Mouse (Mus musculus): ENCODE data around the gene Upp2. TPM values are rescaled to one million over a fixed set of nuclear protein-coding genes. Genes with fewer than 3 reads are reported as not detected.

Upp2 gene
- polyA plus RNA-seq, 1 experiment from 2014 or later, result 14.4 TPM

DNA sequence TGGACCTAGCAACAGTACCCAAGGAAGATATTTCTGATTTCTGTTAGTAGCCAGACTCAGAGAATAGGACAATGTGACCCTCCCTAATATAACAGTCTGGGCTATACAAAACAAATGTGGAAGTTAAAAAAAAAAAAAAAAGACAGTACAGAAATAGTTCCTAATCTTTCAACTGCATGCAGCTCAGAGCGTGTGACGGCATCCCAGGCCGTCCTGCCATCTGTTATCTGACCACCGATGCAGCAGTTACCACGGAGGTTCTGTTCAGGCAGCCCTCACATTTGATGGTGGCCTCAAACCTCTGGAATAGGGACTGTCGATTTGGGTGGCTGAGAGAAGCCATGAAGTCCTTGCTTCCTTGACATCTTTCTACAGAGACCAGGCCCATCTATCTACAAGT, 22.7 kb upstream of the Upp2 start:
- no peaks in the 10 kb centered on the region for H3K4me1 ChIP-seq (ENCODE audit: control insufficient read depth, insufficient read depth, low read length)
- H3K4me3 ChIP-seq (replicated peaks; ENCODE audit: low read depth, low read length), result no peak overlapping the region
- no peak for ATAC-seq (ENCODE audit: low FRiP score, low TSS enrichment)
- no peak overlapping the region for H3K27ac ChIP-seq (replicated peaks; ENCODE audit: low read depth, low read length)
- no peaks in the 10 kb centered on the region for H3K36me3 ChIP-seq (ENCODE audit: control insufficient read depth, insufficient read depth, low read length)
- no peak overlapping the region for H3K4me2 ChIP-seq (ENCODE audit: low read length)
- no peak for DNase-seq
- WGBS, result 96% methylated on average over 6 of the region's 6 CpGs
- no peaks in the 10 kb centered on the region for H3K27me3 ChIP-seq (ENCODE audit: control insufficient read depth, insufficient read depth, low read length)
- no peak overlapping the region for H3K9ac ChIP-seq (replicated peaks; ENCODE audit: low read length)
- H3K9me3 ChIP-seq (ENCODE audit: control insufficient read depth, low read length), result no peaks in the 10 kb centered on the region

DNA sequence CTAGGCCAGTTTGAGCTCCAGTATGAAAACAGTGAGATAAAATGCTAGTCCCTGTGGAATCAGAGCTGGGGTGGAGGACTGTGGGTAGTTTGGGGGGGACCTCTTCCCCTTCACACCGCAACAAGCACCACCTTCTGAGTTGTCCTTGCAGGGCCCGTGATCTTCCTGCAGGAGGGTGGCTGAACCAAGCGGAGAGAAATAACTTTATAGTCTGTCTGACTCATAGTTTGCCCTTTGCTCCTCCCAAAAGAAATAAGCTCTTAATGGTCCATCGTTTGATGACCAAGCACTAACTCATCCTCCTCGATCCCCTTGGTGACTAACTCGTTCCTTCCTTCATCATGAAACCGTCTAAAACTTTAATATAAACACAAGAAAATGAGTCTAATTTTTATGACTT, 20.8 kb upstream of the Upp2 start:
- Histone ChIP-seq H3K27me3 (ENCODE audit: control insufficient read depth, insufficient read depth, low read length) (no peaks in the 10 kb centered on the region), H3K9ac (replicated peaks; ENCODE audit: low read length) (no peak overlapping the region), H3K27ac (replicated peaks; ENCODE audit: low read depth, low read length) (no peak overlapping the region), H3K9me3 (ENCODE audit: control insufficient read depth, low read length) (no peaks in the 10 kb centered on the region), H3K4me3 (replicated peaks; ENCODE audit: low read depth, low read length) (no peak overlapping the region), H3K4me1 (ENCODE audit: control insufficient read depth, insufficient read depth, low read length) (peaks cover 6% of the 10 kb centered on the region; the same call in 1 of the 2 replicates), H3K4me2 (ENCODE audit: low read length) (no peak overlapping the region), H3K36me3 (ENCODE audit: control insufficient read depth, insufficient read depth, low read length) (no peaks in the 10 kb centered on the region)
- DNase-seq (no peak), ATAC-seq (ENCODE audit: low FRiP score, low TSS enrichment) (no peak)
- WGBS, result 96% methylated on average over 7 of the region's 7 CpGs

DNA sequence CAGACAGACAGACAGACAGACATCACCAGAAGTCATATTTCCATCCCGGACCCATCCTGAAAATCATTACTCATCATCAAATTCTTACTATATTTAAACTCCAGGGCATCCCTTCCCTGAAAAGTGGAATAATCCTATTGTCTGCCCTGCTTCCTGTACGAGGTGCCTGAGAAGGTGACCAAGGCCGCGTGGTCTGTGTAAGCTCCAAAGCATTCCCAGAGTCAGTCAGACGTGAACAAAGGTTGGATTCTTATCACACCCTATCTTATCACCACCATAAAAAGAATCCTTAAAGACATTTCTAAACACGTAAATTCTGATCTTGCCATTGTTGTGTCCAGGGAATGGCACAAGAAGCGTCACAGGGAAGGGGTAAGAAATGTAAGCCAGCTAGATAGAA, 18.2 kb upstream of the Upp2 start:
- H3K9me3 ChIP-seq (ENCODE audit: control insufficient read depth, low read length), result no peaks in the 10 kb centered on the region
- 69% methylated on average over 7 of the region's 7 CpGs for WGBS
- no peak overlapping the region for H3K9ac ChIP-seq (replicated peaks; ENCODE audit: low read length)
- DNase-seq (no peak), ATAC-seq (ENCODE audit: low FRiP score, low TSS enrichment) (no peak)
- H3K4me1 ChIP-seq (ENCODE audit: control insufficient read depth, insufficient read depth, low read length), result peaks cover 18% of the 10 kb centered on the region
- no peak overlapping the region for H3K4me3 ChIP-seq (replicated peaks; ENCODE audit: low read depth, low read length)
- H3K36me3 ChIP-seq (ENCODE audit: control insufficient read depth, insufficient read depth, low read length), result no peaks in the 10 kb centered on the region
- no peaks in the 10 kb centered on the region for H3K27me3 ChIP-seq (ENCODE audit: control insufficient read depth, insufficient read depth, low read length)
- H3K27ac ChIP-seq (replicated peaks; ENCODE audit: low read depth, low read length), result no peak overlapping the region
- H3K4me2 ChIP-seq (ENCODE audit: low read length), result no peak overlapping the region

DNA sequence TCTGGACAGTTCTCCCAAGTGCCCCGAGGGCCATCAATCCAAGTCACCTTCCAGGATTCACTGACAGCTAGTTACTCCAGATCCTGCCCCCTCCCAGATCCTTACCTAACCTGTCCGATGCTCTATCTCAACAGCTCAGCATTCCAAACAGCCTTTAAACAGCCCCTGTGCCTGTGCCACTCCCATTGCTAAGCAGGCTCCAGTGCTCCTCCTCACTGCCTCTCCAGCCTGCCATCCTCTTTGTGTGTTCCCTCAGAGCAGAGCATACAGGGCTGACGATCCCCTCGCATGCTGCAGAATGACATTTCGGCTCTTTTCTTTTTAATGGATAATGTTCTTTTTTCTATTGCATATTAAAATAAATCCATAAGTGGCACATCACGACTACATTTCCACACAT, 17.1 kb upstream of the Upp2 start:
- Histone ChIP-seq H3K4me3 (replicated peaks; ENCODE audit: low read depth, low read length) (no peak overlapping the region), H3K9me3 (ENCODE audit: control insufficient read depth, low read length) (no peaks in the 10 kb centered on the region), H3K27me3 (ENCODE audit: control insufficient read depth, insufficient read depth, low read length) (no peaks in the 10 kb centered on the region), H3K27ac (replicated peaks; ENCODE audit: low read depth, low read length) (no peak overlapping the region), H3K9ac (replicated peaks; ENCODE audit: low read length) (no peak overlapping the region), H3K36me3 (ENCODE audit: control insufficient read depth, insufficient read depth, low read length) (no peaks in the 10 kb centered on the region), H3K4me1 (ENCODE audit: control insufficient read depth, insufficient read depth, low read length) (peaks cover 19% of the 10 kb centered on the region), H3K4me2 (ENCODE audit: low read length) (no peak overlapping the region)
- ATAC-seq (ENCODE audit: low FRiP score, low TSS enrichment) (no peak), DNase-seq (no peak)
- WGBS, result 51% methylated on average over 6 of the region's 6 CpGs

DNA sequence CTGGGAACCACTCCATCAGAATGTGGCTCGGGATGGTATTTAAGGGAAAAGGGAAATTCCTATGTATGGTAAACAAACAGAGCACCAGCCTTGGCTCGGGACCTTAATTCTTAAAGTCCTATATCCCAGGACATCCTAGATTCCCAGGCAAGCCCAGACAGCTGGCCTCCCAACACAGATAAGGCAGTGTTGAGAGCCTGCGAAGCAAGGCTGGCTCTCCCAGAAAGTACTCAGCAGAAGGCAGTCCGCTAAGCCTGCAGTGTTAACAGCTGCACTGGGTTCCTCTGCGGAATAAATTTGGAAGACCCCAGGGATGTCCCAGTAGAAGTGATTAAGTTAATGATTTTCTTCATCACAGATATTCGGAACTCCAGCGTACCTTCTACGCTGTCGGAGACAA, 16.6 kb upstream of the Upp2 start:
- H3K4me3 ChIP-seq (replicated peaks; ENCODE audit: low read depth, low read length), result no peak overlapping the region
- no peaks in the 10 kb centered on the region for H3K9me3 ChIP-seq (ENCODE audit: control insufficient read depth, low read length)
- WGBS, result 47% methylated on average over 9 of the region's 9 CpGs
- no peak for ATAC-seq (ENCODE audit: low FRiP score, low TSS enrichment)
- no peak overlapping the region for H3K9ac ChIP-seq (replicated peaks; ENCODE audit: low read length)
- peak; percentile 39 for DNase-seq
- no peak overlapping the region for H3K4me2 ChIP-seq (ENCODE audit: low read length)
- H3K36me3 ChIP-seq (ENCODE audit: control insufficient read depth, insufficient read depth, low read length), result no peaks in the 10 kb centered on the region
- H3K27me3 ChIP-seq (ENCODE audit: control insufficient read depth, insufficient read depth, low read length), result no peaks in the 10 kb centered on the region
- H3K27ac ChIP-seq (replicated peaks; ENCODE audit: low read depth, low read length), result no peak overlapping the region
- H3K4me1 ChIP-seq (ENCODE audit: control insufficient read depth, insufficient read depth, low read length), result peaks cover 19% of the 10 kb centered on the region

DNA sequence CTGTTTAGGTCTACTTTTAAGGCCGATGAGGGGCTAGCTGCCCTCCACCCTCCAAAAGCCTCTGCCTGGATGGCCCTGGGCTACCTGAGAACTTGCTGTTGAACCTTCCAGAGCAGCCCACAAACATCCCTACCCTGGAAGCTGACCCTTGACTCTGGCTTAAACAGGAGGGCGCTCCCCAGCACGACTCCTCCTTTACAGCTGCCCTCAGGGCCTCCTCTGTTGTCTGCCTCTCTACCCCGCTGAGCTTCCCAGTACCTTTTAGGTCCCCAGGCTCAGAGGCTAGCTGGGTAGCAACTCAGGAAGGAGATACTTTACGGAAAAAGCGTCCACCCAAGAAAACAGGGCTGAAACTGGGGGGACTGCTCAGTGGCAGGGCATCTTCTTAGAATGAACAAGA, 15.2 kb upstream of the Upp2 start:
- Histone ChIP-seq H3K9ac (replicated peaks; ENCODE audit: low read length) (no peak overlapping the region), H3K9me3 (ENCODE audit: control insufficient read depth, low read length) (no peaks in the 10 kb centered on the region), H3K36me3 (ENCODE audit: control insufficient read depth, insufficient read depth, low read length) (no peaks in the 10 kb centered on the region), H3K27me3 (ENCODE audit: control insufficient read depth, insufficient read depth, low read length) (no peaks in the 10 kb centered on the region), H3K4me2 (ENCODE audit: low read length) (no peak overlapping the region), H3K27ac (replicated peaks; ENCODE audit: low read depth, low read length) (no peak overlapping the region), H3K4me3 (replicated peaks; ENCODE audit: low read depth, low read length) (no peak overlapping the region), H3K4me1 (ENCODE audit: control insufficient read depth, insufficient read depth, low read length) (peaks cover 19% of the 10 kb centered on the region)
- ATAC-seq (ENCODE audit: low FRiP score, low TSS enrichment), result no peak
- no peak for DNase-seq
- 21% methylated on average over 6 of the region's 6 CpGs for WGBS

DNA sequence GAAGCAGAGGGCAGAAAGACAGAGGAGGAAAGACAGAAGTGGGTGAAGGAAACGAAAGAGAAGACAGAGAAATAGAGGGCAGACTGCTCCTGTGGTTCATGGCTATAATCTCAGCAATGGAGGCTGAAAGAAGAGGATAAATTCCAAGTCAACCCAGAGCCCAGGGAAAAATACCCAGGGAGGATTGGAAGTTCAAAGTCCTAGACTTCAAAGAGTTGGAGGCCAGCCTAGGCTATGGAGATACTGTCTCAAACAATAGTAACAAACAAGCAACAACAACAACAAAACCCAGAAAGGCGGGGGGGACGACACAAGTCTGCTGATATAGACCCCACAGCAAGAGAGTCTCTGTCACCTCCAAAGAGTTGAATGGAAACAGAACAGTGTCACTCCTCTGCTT, 14.8 kb upstream of the Upp2 start:
- WGBS, result 35% methylated on average over 3 of the region's 3 CpGs
- H3K36me3 ChIP-seq (ENCODE audit: control insufficient read depth, insufficient read depth, low read length), result no peaks in the 10 kb centered on the region
- no peaks in the 10 kb centered on the region for H3K27me3 ChIP-seq (ENCODE audit: control insufficient read depth, insufficient read depth, low read length)
- no peak for ATAC-seq (ENCODE audit: low FRiP score, low TSS enrichment)
- no peak overlapping the region for H3K27ac ChIP-seq (replicated peaks; ENCODE audit: low read depth, low read length)
- H3K9ac ChIP-seq (replicated peaks; ENCODE audit: low read length), result no peak overlapping the region
- no peak overlapping the region for H3K4me3 ChIP-seq (replicated peaks; ENCODE audit: low read depth, low read length)
- no peaks in the 10 kb centered on the region for H3K9me3 ChIP-seq (ENCODE audit: control insufficient read depth, low read length)
- H3K4me1 ChIP-seq (ENCODE audit: control insufficient read depth, insufficient read depth, low read length), result peaks cover 19% of the 10 kb centered on the region
- no peak for DNase-seq
- H3K4me2 ChIP-seq (ENCODE audit: low read length), result no peak overlapping the region

DNA sequence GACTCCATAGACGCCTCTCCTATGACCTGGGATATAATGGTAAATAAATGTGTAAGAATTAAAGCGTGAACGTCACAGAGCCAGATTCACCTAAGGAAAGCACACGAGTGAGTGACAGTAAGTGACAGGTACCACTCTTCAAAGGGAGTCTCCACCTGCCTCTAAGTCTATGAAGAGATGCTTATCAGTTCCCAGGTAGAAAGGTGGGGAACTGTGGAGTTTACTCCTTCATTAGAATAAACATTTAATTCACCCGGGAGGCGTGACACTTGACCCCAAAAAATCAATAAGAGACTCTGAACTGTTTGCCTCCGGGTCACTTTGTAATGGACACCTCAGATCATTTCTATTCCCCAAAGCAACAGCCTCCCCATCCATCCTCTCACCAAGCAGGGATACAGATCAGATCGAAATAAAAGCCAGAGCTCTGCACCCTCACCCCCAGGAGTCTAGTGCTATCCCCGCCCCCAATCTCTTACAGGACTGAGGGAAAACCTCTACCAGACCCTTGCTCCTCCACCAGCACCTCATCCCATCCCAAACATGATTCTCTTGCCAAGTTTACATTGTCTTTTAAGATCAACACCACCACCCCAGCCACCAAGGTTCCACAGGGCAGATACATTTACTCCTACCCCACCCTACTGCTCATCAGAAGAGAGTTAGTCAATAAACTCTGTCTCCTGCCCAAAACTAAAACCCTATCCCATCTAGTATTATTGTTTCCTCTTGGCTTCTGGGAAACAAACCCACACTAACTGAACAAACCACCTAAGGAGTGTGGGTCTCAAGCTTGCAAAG, 9.9 kb upstream of the Upp2 start:
- H3K9me3 ChIP-seq (ENCODE audit: control insufficient read depth, low read length), result no peaks in the 10 kb centered on the region
- ATAC-seq (ENCODE audit: low FRiP score, low TSS enrichment) (no peak), DNase-seq (no peak)
- no peak overlapping the region for H3K4me3 ChIP-seq (replicated peaks; ENCODE audit: low read depth, low read length)
- H3K9ac ChIP-seq (replicated peaks; ENCODE audit: low read length), result no peak overlapping the region
- H3K27ac ChIP-seq (replicated peaks; ENCODE audit: low read depth, low read length), result no peak overlapping the region
- no peaks in the 10 kb centered on the region for H3K27me3 ChIP-seq (ENCODE audit: control insufficient read depth, insufficient read depth, low read length)
- peaks cover 7% of the 10 kb centered on the region; the same call in 1 of the 2 replicates for H3K4me1 ChIP-seq (ENCODE audit: control insufficient read depth, insufficient read depth, low read length)
- WGBS, result 79% methylated on average over 9 of the region's 9 CpGs
- no peaks in the 10 kb centered on the region for H3K36me3 ChIP-seq (ENCODE audit: control insufficient read depth, insufficient read depth, low read length)
- H3K4me2 ChIP-seq (ENCODE audit: low read length), result no peak overlapping the region

DNA sequence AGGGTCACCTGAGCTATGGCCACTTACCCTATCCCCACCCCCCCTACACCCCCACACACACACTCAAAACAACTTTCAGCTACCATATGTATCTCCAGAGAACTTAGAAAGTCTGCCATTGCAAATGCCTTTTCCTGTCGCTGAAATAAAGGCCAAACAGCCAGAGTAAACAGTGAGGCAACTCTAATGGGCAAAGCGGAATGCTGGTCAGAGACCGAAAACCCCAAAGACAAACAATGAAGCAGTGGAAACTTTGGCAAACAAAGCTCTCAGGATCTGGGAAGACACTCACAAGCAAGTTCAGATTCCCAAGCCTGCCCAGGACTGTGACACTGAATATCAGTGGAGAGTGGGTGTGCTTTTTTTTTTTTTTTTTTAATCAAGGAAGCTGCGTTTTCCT, 5.0 kb upstream of the Upp2 start:
- Histone ChIP-seq H3K4me1 (ENCODE audit: control insufficient read depth, insufficient read depth, low read length) (peaks cover 17% of the 10 kb centered on the region), H3K27ac (replicated peaks; ENCODE audit: low read depth, low read length) (no peak overlapping the region), H3K4me3 (replicated peaks; ENCODE audit: low read depth, low read length) (no peak overlapping the region), H3K27me3 (ENCODE audit: control insufficient read depth, insufficient read depth, low read length) (no peaks in the 10 kb centered on the region), H3K4me2 (ENCODE audit: low read length) (no peak overlapping the region), H3K36me3 (ENCODE audit: control insufficient read depth, insufficient read depth, low read length) (no peaks in the 10 kb centered on the region), H3K9ac (replicated peaks; ENCODE audit: low read length) (no peak overlapping the region), H3K9me3 (ENCODE audit: control insufficient read depth, low read length) (no peaks in the 10 kb centered on the region)
- no peak for DNase-seq
- WGBS, result 77% methylated on average over 4 of the region's 4 CpGs
- no peak for ATAC-seq (ENCODE audit: low FRiP score, low TSS enrichment)

Measured in midbrain, embryonic 14.5 days (tissue).